Mouse (Mus musculus) embryonic facial prominence, embryonic 11.5 days (tissue): ENCODE measurements around the gene Tmem121. TPM values are rescaled to one million over a fixed set of nuclear protein-coding genes. Genes with fewer than 3 reads are reported as not detected.

Experiments used
- ATAC-seq: fragments of 200-750 bp; cut with Nextera tagmentation; replicated peaks from 2 replicates; pipeline ENCODE4 v1.8.0; 2017; ENCODE audit warnings: low read depth; ENCODE audit not compliant: insufficient number of reproducible peaks, low FRiP score, low TSS enrichment
- DNase-seq: peaks from one replicate; pipeline ENCODE4 v3.0.0-alpha.2; 2015; ENCODE audit warnings: low spot score
- H3K27ac ChIP-seq: fragments of 300-500 bp; sonication (generic); replicated peaks from 2 replicates; pipeline ENCODE4 v1.5.1; 2014; ENCODE audit warnings: mild to moderate bottlenecking, low read depth, low read length, control low read depth
- H3K27me3 ChIP-seq: fragments of 300-500 bp; sonication (generic); 2 replicates; pipeline ENCODE4 v1.6.1; 2014; ENCODE audit warnings: mild to moderate bottlenecking, low read length, moderate library complexity, mixed read lengths; ENCODE audit not compliant: control insufficient read depth, insufficient read depth
- H3K36me3 ChIP-seq: fragments of 300-500 bp; sonication (generic); replicated peaks from 2 replicates; pipeline ENCODE4 v1.6.1; 2014; ENCODE audit warnings: low read depth, mild to moderate bottlenecking, low read length, moderate library complexity, mixed read lengths; ENCODE audit not compliant: control insufficient read depth, insufficient read depth
- H3K4me1 ChIP-seq: fragments of 300-500 bp; sonication (generic); 2 replicates; pipeline ENCODE4 v1.6.1; 2014; ENCODE audit warnings: low read length, mixed read lengths; ENCODE audit not compliant: control insufficient read depth, insufficient read depth
- H3K4me2 ChIP-seq: fragments of 300-500 bp; sonication (generic); 2 replicates; pipeline ENCODE4 v1.6.1; 2014; ENCODE audit warnings: low read depth, mild to moderate bottlenecking, control low read depth, low read length, moderate library complexity
- H3K4me3 ChIP-seq: fragments of 300-500 bp; sonication (generic); 2 replicates; pipeline ENCODE4 v1.5.1; 2014; ENCODE audit warnings: low read depth, low read length, control low read depth
- H3K9ac ChIP-seq: fragments of 300-500 bp; sonication (generic); replicated peaks from 2 replicates; pipeline ENCODE4 v1.6.1; 2014; ENCODE audit warnings: mild to moderate bottlenecking, control low read depth, low read length
- H3K9me3 ChIP-seq: fragments of 300-500 bp; sonication (generic); replicated peaks from 2 replicates; pipeline ENCODE4 v1.6.1; 2016; ENCODE audit warnings: mild to moderate bottlenecking, low read length, inconsistent platforms, mixed read lengths; ENCODE audit not compliant: control insufficient read depth
- WGBS: fragments of 180-500 bp; shearing (Covaris S2); extraction: QIAGEN DNeasy Blood & Tissue Kit; methylation state at CpG from one replicate; pipeline ENCODE4 v1.1.7; 2014; 5-methylcytosine and 5-hydroxymethylcytosine counted together
- polyA plus RNA-seq: library from polyadenylated mRNA; unstranded; fragments of >200 nt; fragmentation: Nextera tagmentation; extraction: Ambion mirVana; gene quantifications from 2 replicates; pipeline ENCODE4 v1.2.1, GENCODE M21; 2014

Gene Tmem121
- polyA plus RNA-seq, 1 experiment from 2014 or later: 5.7 TPM

- Histone ChIP-seq H3K9ac (peak overlapping the region; percentile 32), H3K27me3 (peaks cover 6% of the 10 kb centered on the region), H3K9me3 (no peaks in the 10 kb centered on the region), H3K27ac (no peak overlapping the region), H3K4me2 (peak overlapping the region; percentile 86), H3K36me3 (no peaks in the 10 kb centered on the region), H3K4me1 (no peaks in the 10 kb centered on the region; the same call in none of the 2 replicates), H3K4me3 (peak overlapping the region; percentile 40)
- 2% methylated on average over 34 of the region's 36 CpGs for WGBS
- ATAC-seq (no peak), DNase-seq (peak; percentile 41)
Observed at GRCm38 (mm10) chr12:113151661-113152271, 34.0 kb upstream of the Tmem121 start.

GRCm38 (mm10) chr12:113152272-113152661, 33.5 kb upstream of the Tmem121 start:
- no peak overlapping the region; the same call in 1 of the 2 replicates for H3K9ac ChIP-seq
- H3K9me3 ChIP-seq: no peaks in the 10 kb centered on the region
- no peak overlapping the region for H3K27ac ChIP-seq
- ATAC-seq (no peak), DNase-seq (no peak)
- H3K4me1 ChIP-seq: peaks cover 3% of the 10 kb centered on the region; the same call in 1 of the 2 replicates
- H3K4me3 ChIP-seq: peak overlapping the region; percentile 40
- H3K4me2 ChIP-seq: peak overlapping the region; percentile 86
- 16% methylated on average over 19 of the region's 19 CpGs for WGBS
- peaks cover 2% of the 10 kb centered on the region for H3K27me3 ChIP-seq
- no peaks in the 10 kb centered on the region for H3K36me3 ChIP-seq

DNA sequence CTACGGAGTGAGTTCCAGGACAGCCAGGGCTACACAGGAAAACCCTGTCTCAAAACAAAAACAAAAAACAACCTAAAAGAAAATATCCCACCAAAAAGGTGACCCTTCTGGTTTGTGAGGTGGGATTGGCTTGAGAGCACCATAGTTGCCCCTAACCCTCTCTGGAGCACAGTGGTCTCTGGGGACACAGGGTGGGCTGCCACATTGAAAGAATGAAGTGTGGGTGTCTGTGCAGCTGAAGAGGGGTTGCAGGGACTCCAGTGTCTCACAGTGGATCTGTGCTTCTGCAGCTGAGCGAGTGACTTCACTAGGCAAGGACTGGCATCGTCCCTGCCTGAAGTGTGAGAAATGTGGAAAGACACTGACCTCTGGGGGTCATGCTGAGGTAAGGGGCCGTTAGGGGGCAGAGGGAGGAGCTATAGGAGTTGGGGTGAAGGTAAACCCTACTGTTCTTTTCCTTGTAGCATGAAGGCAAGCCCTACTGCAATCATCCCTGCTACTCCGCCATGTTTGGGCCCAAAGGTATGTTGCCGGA, 32.7 kb upstream of the Tmem121 start:
- Histone ChIP-seq H3K4me3 (no peak overlapping the region), H3K27me3 (peaks cover 2% of the 10 kb centered on the region), H3K9ac (no peak overlapping the region), H3K36me3 (no peaks in the 10 kb centered on the region), H3K27ac (no peak overlapping the region), H3K4me1 (peaks cover 5% of the 10 kb centered on the region; the same call in 1 of the 2 replicates), H3K4me2 (no peak overlapping the region), H3K9me3 (no peaks in the 10 kb centered on the region)
- 73% methylated on average over 6 of the region's 6 CpGs for WGBS
- ATAC-seq (no peak), DNase-seq (no peak)

GRCm38 (mm10) chr12:113153971-113154370, 31.8 kb upstream of the Tmem121 start:
- Histone ChIP-seq H3K27me3 (peaks cover 2% of the 10 kb centered on the region), H3K9ac (no peak overlapping the region), H3K9me3 (no peaks in the 10 kb centered on the region), H3K27ac (no peak overlapping the region), H3K36me3 (no peaks in the 10 kb centered on the region), H3K4me3 (no peak overlapping the region), H3K4me1 (peaks cover 5% of the 10 kb centered on the region; the same call in 1 of the 2 replicates), H3K4me2 (no peak overlapping the region)
- ATAC-seq (no peak), DNase-seq (no peak)
- WGBS: 95% methylated on average over 7 of the region's 7 CpGs

DNA sequence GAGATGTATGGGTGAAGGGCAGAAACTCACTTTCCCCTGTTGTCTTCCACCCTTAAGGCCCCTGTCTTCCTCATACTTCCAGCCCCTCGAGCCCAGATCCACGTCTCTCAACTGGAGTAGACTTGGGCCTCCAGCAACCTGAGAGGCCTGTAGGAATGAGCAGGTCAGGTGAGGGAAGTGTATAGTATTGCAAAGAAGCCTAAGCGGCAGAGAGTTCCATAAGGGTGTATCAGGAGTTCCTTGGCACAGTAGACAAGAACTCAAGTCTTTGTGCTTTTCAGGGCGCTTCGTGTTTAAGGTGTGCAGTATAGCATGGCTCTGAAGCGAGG, 31.0 kb upstream of the Tmem121 start:
- Histone ChIP-seq H3K4me1 (peaks cover 5% of the 10 kb centered on the region; the same call in 1 of the 2 replicates), H3K4me2 (peak overlapping the region; percentile 76), H3K27ac (no peak overlapping the region), H3K9me3 (no peaks in the 10 kb centered on the region), H3K36me3 (no peaks in the 10 kb centered on the region), H3K9ac (peak overlapping the region; percentile 64; the same call in 1 of the 2 replicates), H3K4me3 (no peak overlapping the region), H3K27me3 (peaks cover 2% of the 10 kb centered on the region)
- ATAC-seq: no peak
- 81% methylated on average over 6 of the region's 6 CpGs for WGBS
- no peak for DNase-seq

- Histone ChIP-seq H3K4me2 (peak overlapping the region; percentile 76), H3K9me3 (no peaks in the 10 kb centered on the region), H3K4me1 (peaks cover 5% of the 10 kb centered on the region; the same call in 1 of the 2 replicates), H3K4me3 (peak overlapping the region; percentile 62), H3K36me3 (no peaks in the 10 kb centered on the region), H3K27ac (peak overlapping the region; percentile 25), H3K9ac (peak overlapping the region; percentile 64), H3K27me3 (peaks cover 2% of the 10 kb centered on the region)
- DNase-seq (no peak), ATAC-seq (peak; percentile 0; the same call in 1 of the 2 replicates)
- WGBS: 4% methylated on average over 31 of the region's 32 CpGs
Observed at GRCm38 (mm10) chr12:113155076-113155771, 30.5 kb upstream of the Tmem121 start.

GRCm38 (mm10) chr12:113155887-113156539, 29.7 kb upstream of the Tmem121 start, which contains the start of gene Tedc1:
Gene Tedc1 (plus strand): TSS chr12:113156421.
- DNase-seq: peak; percentile 99
- peak within 1 kb of the TSS; percentile 25 for H3K27ac ChIP-seq
- H3K4me1 ChIP-seq: peaks cover 5% of the 10 kb centered on the region; the same call in 1 of the 2 replicates
- whole genome bisulfite sequencing: under 1% methylated on average over 46 of the region's 46 CpGs
- H3K36me3 ChIP-seq: no peaks in the 10 kb centered on the region
- peak within 1 kb of the TSS; percentile 76 for H3K4me2 ChIP-seq
- no peaks in the 10 kb centered on the region for H3K9me3 ChIP-seq
- H3K9ac ChIP-seq: peak within 1 kb of the TSS; percentile 64
- peaks cover 2% of the 10 kb centered on the region for H3K27me3 ChIP-seq
- H3K4me3 ChIP-seq: peak within 1 kb of the TSS; percentile 62
- ATAC-seq: peak; percentile 98
